Mouse (Mus musculus) adrenal gland, postnatal 25 days (tissue): Measurements from ENCODE around the gene Cldn5. TPM values are rescaled to one million over a fixed set of nuclear protein-coding genes. Genes with fewer than 3 reads are reported as not detected.

Source experiments
- DNase-seq: peaks from one replicate; pipeline ENCODE4 v3.0.0; 2021; ENCODE audit warnings: mixed read lengths
- total RNA-seq: library from RNA; stranded (reverse); gene quantifications from 2 replicates; pipeline ENCODE4 v1.2.3, GENCODE M21; 2021

Cldn5 gene
- total RNA-seq, 1 experiment from 2014 or later: 23.3 TPM

GRCm38 (mm10) chr16:18785485-18785884 lies 8.8 kb downstream of the Cldn5 start:
- DNase-seq: no peak

- DNase-seq: no peak
Observed at GRCm38 (mm10) chr16:18786652-18787051, 10.0 kb downstream of the Cldn5 start.

GRCm38 (mm10) chr16:18788627-18789406 lies 12.2 kb downstream of the Cldn5 start:
- no peak for DNase-seq

DNA sequence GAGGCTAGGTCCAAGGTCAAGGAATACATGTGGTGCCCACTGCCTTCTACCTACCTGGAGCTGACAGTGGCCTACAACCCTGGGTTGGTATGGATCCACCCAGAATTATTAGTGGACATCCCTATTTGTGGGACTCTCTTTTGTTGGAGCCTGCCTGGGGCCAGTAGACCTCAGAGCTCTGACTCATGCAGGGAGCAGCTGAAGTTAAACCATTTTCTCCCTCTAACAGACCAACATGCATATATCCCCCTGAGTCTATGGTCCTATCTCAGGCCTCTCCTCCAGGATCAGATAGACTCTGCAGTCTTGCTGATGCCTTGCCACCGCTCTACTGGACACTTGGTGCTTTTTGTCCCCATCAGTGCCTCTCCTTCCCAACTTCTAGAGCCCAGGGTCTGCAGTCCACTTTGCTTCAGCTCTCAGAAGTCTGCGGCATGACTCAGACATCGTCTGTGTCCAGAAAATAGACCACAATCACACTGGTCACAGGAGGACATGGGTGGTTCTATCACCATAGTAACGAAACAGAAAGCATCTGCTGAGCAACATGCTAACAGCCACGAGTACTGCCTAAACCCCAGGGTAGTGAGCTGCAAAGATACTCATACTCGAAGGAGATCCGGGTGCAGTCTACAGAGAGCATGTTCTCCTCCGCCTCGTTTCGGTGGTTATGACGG lies 18.7 kb downstream of the Cldn5 start:
- no peak for DNase-seq

DNA sequence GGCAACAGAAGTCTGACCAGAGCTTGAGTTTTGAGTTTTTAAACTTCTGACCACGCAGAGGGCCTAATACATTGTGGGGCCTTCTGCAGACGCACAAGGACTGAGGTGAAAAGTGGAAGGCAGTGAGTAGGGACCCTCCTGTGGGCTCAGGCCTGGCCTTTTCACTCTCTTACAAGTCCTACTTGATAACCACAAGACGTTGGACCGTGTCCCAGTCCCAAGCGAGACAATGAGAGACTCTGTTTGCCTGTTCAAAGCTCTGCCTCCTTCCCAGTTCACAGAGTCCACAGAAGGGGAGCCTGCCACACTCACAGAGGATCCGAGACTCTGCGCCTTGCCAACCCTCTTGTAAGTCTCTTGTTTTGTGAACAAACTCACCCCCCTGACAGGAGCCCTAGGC lies 20.0 kb downstream of the Cldn5 start:
- DNase-seq: no peak

DNA sequence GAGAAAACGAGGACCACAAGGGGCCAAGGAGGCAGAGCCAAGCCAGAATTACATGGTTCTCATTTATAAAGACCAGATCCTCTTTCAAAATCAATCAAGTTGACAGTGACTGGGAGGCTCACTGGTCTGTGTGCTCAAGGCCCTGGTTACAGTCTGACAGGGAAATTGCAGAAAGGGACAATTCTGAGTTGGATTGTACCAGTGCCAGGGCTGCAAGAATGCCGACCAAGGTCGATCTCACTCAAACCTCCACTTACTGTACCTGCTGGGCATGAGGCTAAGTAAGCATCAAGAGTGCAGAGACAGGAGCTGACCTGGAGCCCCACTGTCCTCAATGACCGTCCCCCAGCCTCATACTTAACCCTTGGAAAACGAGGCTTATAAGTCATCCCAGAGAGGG lies 21.5 kb downstream of the Cldn5 start:
- no peak for DNase-seq

- DNase-seq: peak; percentile 44
Observed at GRCm38 (mm10) chr16:18798841-18799240, 22.2 kb downstream of the Cldn5 start.

DNA sequence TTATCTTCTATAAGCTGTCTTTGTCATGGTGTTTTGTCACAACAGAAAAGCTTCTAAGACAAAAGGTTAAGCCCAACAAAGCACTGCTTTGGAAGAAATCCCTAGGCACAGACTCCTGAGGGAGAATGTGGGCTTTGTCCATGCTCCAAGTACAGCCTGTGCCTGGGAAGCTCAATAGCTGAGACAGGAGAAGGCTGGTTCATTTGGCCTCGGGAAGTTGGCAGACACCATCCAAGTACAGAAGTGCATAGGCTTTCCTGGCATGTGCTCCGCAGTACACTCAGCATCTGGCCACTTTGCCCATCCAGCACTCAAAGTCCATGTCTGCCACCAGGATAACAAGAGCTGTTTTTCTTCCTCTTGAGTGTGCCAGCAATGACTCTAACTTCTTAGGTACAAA lies 29.1 kb downstream of the Cldn5 start:
- peak; percentile 35 for DNase-seq

DNA sequence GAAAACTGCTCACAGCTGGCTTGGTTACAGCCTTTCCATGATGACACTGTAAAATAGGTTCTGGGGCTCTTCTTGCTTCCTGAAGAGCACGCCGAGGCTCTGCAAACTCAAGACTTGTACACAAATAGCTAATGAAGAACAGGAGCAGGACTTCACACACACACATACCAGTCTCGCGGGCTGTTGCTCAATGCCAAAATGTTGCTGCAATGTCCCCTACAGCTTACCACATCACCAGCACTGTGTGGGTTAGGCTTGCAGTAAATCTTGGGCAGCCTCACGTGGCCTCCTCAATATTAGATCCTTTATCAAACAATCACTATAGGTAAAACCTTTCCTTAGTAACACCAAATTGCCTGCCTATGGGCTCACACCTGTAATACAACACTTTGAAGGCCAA lies 32.4 kb downstream of the Cldn5 start:
- DNase-seq: no peak

- no peak for DNase-seq
Observed at GRCm38 (mm10) chr16:18811032-18811431, 34.4 kb downstream of the Cldn5 start.

DNA sequence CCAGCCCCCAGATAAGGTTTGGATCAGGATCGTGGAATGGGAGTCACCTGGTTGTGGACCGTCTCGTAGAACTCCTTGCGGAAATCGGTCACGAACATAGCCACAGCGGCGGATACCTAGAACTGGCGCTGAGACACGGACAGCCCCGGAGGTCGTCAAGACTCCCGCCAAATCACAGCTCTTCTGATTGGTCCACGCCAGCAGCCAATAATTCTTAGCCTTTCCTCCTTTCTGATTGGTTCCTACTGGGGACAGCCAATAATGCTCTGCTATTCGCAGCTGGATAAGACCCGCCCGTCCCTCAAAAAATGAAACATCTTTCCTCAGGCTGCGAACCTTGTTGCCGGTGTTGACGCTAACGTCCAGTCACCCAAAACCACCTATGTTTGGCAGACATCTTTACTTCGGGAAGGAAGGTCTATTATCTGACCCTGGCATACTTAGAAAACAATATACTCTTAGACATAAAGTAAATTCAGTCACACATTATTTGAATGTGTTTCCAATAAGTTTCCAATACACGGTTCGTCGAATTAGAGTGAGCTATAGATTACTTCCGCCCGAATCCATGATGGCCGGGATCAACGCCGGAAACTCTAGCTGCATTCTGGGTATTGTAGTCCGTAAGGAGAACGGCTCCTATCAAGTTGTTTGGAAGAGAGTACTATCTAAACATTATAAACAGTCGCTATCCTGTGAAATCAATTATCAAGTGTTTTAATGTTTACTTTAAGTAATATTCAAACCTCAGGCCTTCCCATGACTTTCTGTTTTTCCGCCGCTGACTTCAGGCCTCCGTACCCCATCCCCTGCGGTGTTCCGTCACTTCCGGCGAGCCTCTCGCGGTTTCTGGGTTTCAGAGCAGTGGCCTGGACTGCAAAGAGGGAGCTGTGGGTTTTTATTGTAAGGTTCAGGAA lies 35.1 kb downstream of the Cldn5 start, which contains the start of the genes Ufd1 and Cdc45:
TSS of gene Ufd1 (plus strand) at position 312 of the 917 bp plus-strand sequence.
TSS of gene Cdc45 (minus strand) at position 520 of the 917 bp plus-strand sequence.
- peak; percentile 86 for DNase-seq

DNA sequence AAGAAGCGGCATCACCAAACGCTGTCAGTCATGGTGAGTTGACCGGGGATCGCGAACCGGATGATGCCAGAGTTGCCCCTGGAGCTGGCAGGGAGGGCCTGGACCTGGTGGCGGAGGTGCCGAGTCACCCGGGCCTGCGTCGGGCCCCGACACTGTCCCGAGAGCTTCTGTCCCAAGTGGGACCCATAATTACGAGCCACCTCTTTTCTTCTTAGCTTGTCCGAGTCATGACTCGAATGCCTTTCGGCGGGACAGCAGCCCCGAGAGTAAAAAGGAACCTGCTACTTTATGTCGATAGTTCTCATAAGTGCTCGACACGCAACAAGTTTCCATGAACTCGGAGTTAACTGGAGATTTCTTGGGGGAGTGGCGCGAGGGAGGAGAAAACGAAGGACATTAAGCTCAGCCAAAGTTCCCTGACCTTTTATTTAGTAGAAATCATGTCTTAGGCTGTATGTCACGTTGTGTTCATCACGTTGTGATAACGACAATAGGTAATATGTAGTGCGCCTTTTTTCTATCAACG lies 35.8 kb downstream of the Cldn5 start:
- DNase-seq: no peak

DNA sequence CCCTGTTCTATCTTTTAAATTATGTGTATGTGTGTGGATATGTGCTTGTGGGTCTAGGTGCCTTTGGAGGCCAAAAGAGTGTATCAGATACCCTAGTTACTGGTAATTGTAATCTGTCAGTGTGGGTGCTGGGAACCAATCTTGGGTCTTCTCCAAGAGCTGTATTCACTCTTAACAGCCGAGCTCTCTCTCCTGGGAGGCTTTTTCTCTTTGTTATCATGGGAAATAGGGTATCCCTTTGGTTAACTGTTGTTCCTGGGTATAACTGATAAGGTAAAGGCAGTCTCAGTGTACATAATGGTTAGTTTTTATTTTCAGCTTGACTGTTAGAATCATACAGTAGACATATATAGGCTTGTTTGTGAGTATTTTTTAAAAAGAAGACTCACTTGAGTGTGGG lies 45.7 kb downstream of the Cldn5 start:
- no peak for DNase-seq

DNA sequence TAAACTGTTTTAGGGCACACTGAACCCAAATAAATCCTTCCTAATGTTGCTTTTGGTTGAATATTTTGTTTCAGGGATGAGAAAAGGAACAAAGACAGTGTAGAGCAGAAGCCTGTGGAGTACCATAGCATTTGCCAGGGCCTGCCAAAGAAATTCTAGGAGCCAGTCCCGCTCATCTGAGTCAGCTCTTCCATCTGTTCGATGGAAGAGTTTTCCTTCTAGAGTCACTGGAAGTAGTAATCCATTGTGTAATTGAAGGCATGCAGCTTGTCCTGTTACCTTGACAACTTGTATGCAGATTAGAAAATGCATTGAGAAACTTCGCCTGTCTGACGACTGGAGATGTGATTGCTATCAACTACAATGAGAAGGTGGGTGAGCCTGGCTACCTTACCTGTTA lies 46.3 kb downstream of the Cldn5 start:
- no peak for DNase-seq

Other genes starting within 250 kb of the Cldn5 start
- gene Tbx1, start 186.2 kb upstream of the Cldn5 start, total RNA-seq: 0.52 TPM in 1 of 2 replicates, not detected in the other
- not detected in 2 replicates for gene Gp1bb, start 154.4 kb upstream of the Cldn5 start, total RNA-seq
- gene Gm49601, start 150.4 kb upstream of the Cldn5 start, total RNA-seq: 2.8 and 5.5 TPM in 2 replicates
- 8.4 and 11.4 TPM in 2 replicates for gene Sept5, start 146.9 kb upstream of the Cldn5 start, total RNA-seq
- 95.5 and 124 TPM in 2 replicates for gene Ufd1, start 34.9 kb downstream of the Cldn5 start, total RNA-seq
- 11.1 and 14.0 TPM in 2 replicates for gene Cdc45, start 35.1 kb downstream of the Cldn5 start, total RNA-seq
- 15.5 and 24.3 TPM in 2 replicates for gene 2510002D24Rik, start 59.7 kb downstream of the Cldn5 start, total RNA-seq
- gene Gm28539, start 59.7 kb downstream of the Cldn5 start, total RNA-seq: 3.8 and 4.6 TPM in 2 replicates
- 57.3 and 64.7 TPM in 2 replicates for gene Mrpl40, start 100.0 kb downstream of the Cldn5 start, total RNA-seq
- gene Hira, start 100.2 kb downstream of the Cldn5 start, total RNA-seq: 34.8 and 44.3 TPM in 2 replicates